Mouse (Mus musculus) G1E (cell line): ENCODE data around the gene Prkcsh. TPM values are rescaled to one million over a fixed set of nuclear protein-coding genes. Genes with fewer than 3 reads are reported as not detected.

Experiments used
- ATAC-seq: 2 replicates; pipeline ENCODE4 v1.8.0; 2016; ENCODE audit warnings: mild to moderate bottlenecking; ENCODE audit not compliant: insufficient number of reproducible peaks, poor library complexity, low FRiP score, severe bottlenecking; ENCODE audit errors: extremely low read depth
- DNase-seq: peaks from one replicate; pipeline ENCODE4 v3.0.0; 2012; ENCODE audit warnings: low spot score
- H3K27me3 ChIP-seq: 2 replicates; pipeline ENCODE4 v1.6.1; 2012; ENCODE audit warnings: mild to moderate bottlenecking, low read length, inconsistent platforms; ENCODE audit not compliant: insufficient read depth
- H3K36me3 ChIP-seq: replicated peaks from 2 replicates; pipeline ENCODE3; 2012; ENCODE audit warnings: mild to moderate bottlenecking, inconsistent platforms
- H3K4me1 ChIP-seq: 2 replicates; pipeline ENCODE4 v1.6.1; 2012; ENCODE audit warnings: low read depth, low read length, inconsistent platforms, mixed read lengths; ENCODE audit not compliant: insufficient read depth
- H3K4me3 ChIP-seq: 2 replicates; pipeline ENCODE4 v1.5.1; 2012; ENCODE audit warnings: low read depth, mild to moderate bottlenecking, inconsistent platforms, low read length, moderate library complexity, mixed read lengths
- H3K9me3 ChIP-seq: replicated peaks from 2 replicates; pipeline ENCODE4 v1.6.1; 2012; ENCODE audit warnings: inconsistent platforms
- CTCF ChIP-seq: IDR thresholded peaks from 2 replicates; pipeline ENCODE4 v1.5.1; 2012; ENCODE audit warnings: low read depth, low read length, inconsistent platforms, mixed read lengths
- GATA1 ChIP-seq: IDR thresholded peaks from 2 replicates; pipeline ENCODE4 v1.6.1; 2012; ENCODE audit warnings: borderline replicate concordance, low read length, inconsistent platforms, mixed read lengths
- GATA2 ChIP-seq: IDR thresholded peaks from 2 replicates; pipeline ENCODE4 v1.6.1; 2012; ENCODE audit warnings: low read depth, low read length, inconsistent platforms, borderline replicate concordance
- POLR2AphosphoS5 ChIP-seq: IDR thresholded peaks from 2 replicates; pipeline ENCODE4 v1.6.1; 2012; ENCODE audit warnings: low read depth, low read length, inconsistent platforms; ENCODE audit not compliant: insufficient replicate concordance
- TAL1 ChIP-seq: conservative IDR thresholded peaks from 2 replicates; pipeline ENCODE4 v1.6.1; 2012; ENCODE audit warnings: low read depth, low read length, inconsistent platforms, mixed read lengths
- polyA plus RNA-seq: library from polyadenylated mRNA; stranded (reverse); fragments of >175 nt; gene quantifications from 2 replicates; pipeline ENCODE4 v1.2.3, GENCODE M21; 2012
- total RNA-seq, 2 experiments: library from RNA; stranded (forward) in 1 of 2; stranded (reverse) in 1 of 2; fragments of 200-1000 nt in 1 of 2; fragments of >200 nt in 1 of 2; fragmentation: Nextera tagmentation in 1 of 2; gene quantifications; 2 replicates each; pipeline ENCODE4 v1.2.3; 2014 to 2017

Gene Prkcsh
- total and polyA plus RNA-seq, 3 experiments: 65.0 to 167 (median 116) TPM

- TF ChIP-seq GATA2 (no peak), POLR2AphosphoS5 (no peak), GATA1 (no peak), CTCF (no peak), TAL1 (no peak)
- Histone ChIP-seq H3K4me1 (no peaks in the 10 kb centered on the region), H3K4me3 (no peak overlapping the region), H3K27me3 (peaks cover 27% of the 10 kb centered on the region), H3K9me3 (peaks cover 3% of the 10 kb centered on the region; the same call in 1 of the 2 replicates), H3K36me3 (no peaks in the 10 kb centered on the region)
- DNase-seq (no peak), ATAC-seq (no peak)
Measured at GRCm38 (mm10) chr9:22035300-22036044, 32.9 kb downstream of the Prkcsh start.

- no peak overlapping the region for H3K4me3 ChIP-seq
- DNase-seq (no peak), ATAC-seq (no peak)
- no peaks in the 10 kb centered on the region for H3K4me1 ChIP-seq
- no peaks in the 10 kb centered on the region for H3K36me3 ChIP-seq
- peaks cover 34% of the 10 kb centered on the region for H3K27me3 ChIP-seq
- TF ChIP-seq GATA2 (no peak), TAL1 (no peak), GATA1 (no peak), POLR2AphosphoS5 (no peak), CTCF (no peak)
- H3K9me3 ChIP-seq: peaks cover 3% of the 10 kb centered on the region; the same call in 1 of the 2 replicates
Measured at GRCm38 (mm10) chr9:22037826-22038225, 35.2 kb downstream of the Prkcsh start.

GRCm38 (mm10) chr9:22041832-22042231 lies 39.2 kb downstream of the Prkcsh start:
- peaks cover 3% of the 10 kb centered on the region; the same call in 1 of the 2 replicates for H3K9me3 ChIP-seq
- ATAC-seq (no peak), DNase-seq (no peak)
- no peak overlapping the region for H3K4me3 ChIP-seq
- H3K36me3 ChIP-seq: no peaks in the 10 kb centered on the region
- TF ChIP-seq TAL1 (no peak), CTCF (no peak), POLR2AphosphoS5 (no peak), GATA1 (no peak), GATA2 (no peak)
- H3K27me3 ChIP-seq: peaks cover 27% of the 10 kb centered on the region
- no peaks in the 10 kb centered on the region for H3K4me1 ChIP-seq

- DNase-seq: no peak
- peaks cover 18% of the 10 kb centered on the region for H3K9me3 ChIP-seq
- TF ChIP-seq GATA1 (no peak), TAL1 (no peak), POLR2AphosphoS5 (no peak), GATA2 (no peak), CTCF (no peak)
- ATAC-seq: no peak
- peaks cover 8% of the 10 kb centered on the region; the same call in 1 of the 2 replicates for H3K4me1 ChIP-seq
- peaks cover 36% of the 10 kb centered on the region for H3K27me3 ChIP-seq
- no peaks in the 10 kb centered on the region for H3K36me3 ChIP-seq
- H3K4me3 ChIP-seq: no peak overlapping the region
Measured at GRCm38 (mm10) chr9:22047329-22047728, 44.7 kb downstream of the Prkcsh start.

GRCm38 (mm10) chr9:22049315-22049714 lies 46.7 kb downstream of the Prkcsh start:
- TF ChIP-seq CTCF (no peak), TAL1 (no peak), GATA2 (no peak), POLR2AphosphoS5 (no peak), GATA1 (no peak)
- Histone ChIP-seq H3K9me3 (peaks cover 18% of the 10 kb centered on the region), H3K4me3 (no peak overlapping the region), H3K27me3 (peaks cover 32% of the 10 kb centered on the region), H3K4me1 (peaks cover 9% of the 10 kb centered on the region), H3K36me3 (no peaks in the 10 kb centered on the region)
- ATAC-seq: no peak
- no peak for DNase-seq

GRCm38 (mm10) chr9:22049721-22050270 lies 47.2 kb downstream of the Prkcsh start:
- H3K9me3 ChIP-seq: peaks cover 18% of the 10 kb centered on the region
- H3K27me3 ChIP-seq: peaks cover 32% of the 10 kb centered on the region
- DNase-seq: no peak
- TF ChIP-seq CTCF (no peak), GATA1 (no peak), GATA2 (no peak), POLR2AphosphoS5 (no peak), TAL1 (no peak)
- no peak overlapping the region for H3K4me3 ChIP-seq
- H3K4me1 ChIP-seq: peaks cover 14% of the 10 kb centered on the region
- no peak for ATAC-seq
- H3K36me3 ChIP-seq: no peaks in the 10 kb centered on the region
